Mouse (Mus musculus): ENCODE measurements around the gene Cux1. TPM values are rescaled to one million over a fixed set of nuclear protein-coding genes. Genes with fewer than 3 reads are reported as not detected.
A peak's percentile ranks its signal among the peaks of the same experiment; 100 is the strongest.

The Cux1 gene
- polyA plus RNA-seq, 1 experiment from 2014 or later = 109 TPM

DNA sequence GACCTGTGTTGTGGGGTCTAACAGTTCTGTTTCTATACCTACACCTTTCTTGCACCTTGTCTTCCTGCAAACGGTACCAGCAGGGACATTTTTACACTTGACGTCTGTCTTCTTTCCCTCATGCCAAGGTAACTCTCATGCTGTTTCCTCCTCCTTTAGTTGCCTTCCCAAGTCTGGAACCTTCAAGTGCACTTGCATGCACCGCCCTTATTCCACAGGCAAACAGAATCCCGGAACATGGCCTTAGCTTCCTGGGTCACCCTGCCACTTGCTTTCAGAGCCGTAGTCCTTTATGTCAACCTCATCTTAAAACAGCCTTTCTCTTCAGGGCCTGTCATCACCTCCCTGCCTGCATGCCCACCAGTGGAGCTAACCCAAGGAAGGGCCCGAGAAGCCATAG lies 15.7 kb downstream of the Cux1 start:
- Histone ChIP-seq H3K27ac (ENCODE audit: low read depth, low read length) (no peak overlapping the region), H3K4me2 (ENCODE audit: low read depth) (no peak overlapping the region), H3K9ac (ENCODE audit: low read length) (no peak overlapping the region), H3K4me3 (ENCODE audit: low read depth, low read length) (no peak overlapping the region), H3K9me3 (ENCODE audit: control insufficient read depth, low read length) (no peaks in the 10 kb centered on the region), H3K4me1 (ENCODE audit: control insufficient read depth, insufficient read depth, low read length) (peaks cover 6% of the 10 kb centered on the region; the same call in 1 of the 2 replicates), H3K27me3 (ENCODE audit: control insufficient read depth, insufficient read depth, low read length) (no peaks in the 10 kb centered on the region), H3K36me3 (ENCODE audit: control insufficient read depth, insufficient read depth, low read length) (no peaks in the 10 kb centered on the region)
- 80% methylated on average over 6 of the region's 6 CpGs for WGBS
- ATAC-seq (ENCODE audit: insufficient read depth, low FRiP score, low TSS enrichment) = no peak
- no peak for DNase-seq (ENCODE audit: low spot score)

DNA sequence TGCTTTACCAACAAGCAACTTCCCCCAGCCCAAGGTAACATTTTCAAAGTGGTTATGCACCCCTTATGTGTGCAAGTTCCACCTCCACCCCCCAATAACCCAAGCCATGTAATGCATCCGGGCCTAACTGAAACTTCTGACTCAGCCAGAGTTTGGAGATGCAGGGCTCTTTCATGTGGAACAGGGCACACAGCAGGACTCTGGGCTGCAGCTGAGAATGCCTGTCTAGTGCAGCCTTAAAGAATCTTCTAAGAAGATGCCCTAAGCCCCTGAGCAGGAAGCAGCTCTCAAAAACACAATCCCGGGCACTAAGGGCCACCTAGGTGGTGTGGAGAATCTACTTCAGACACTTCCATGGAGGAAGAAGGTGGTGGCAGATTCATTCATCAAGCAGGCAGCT lies 16.6 kb downstream of the Cux1 start:
- no peak for ATAC-seq (ENCODE audit: insufficient read depth, low FRiP score, low TSS enrichment)

DNA sequence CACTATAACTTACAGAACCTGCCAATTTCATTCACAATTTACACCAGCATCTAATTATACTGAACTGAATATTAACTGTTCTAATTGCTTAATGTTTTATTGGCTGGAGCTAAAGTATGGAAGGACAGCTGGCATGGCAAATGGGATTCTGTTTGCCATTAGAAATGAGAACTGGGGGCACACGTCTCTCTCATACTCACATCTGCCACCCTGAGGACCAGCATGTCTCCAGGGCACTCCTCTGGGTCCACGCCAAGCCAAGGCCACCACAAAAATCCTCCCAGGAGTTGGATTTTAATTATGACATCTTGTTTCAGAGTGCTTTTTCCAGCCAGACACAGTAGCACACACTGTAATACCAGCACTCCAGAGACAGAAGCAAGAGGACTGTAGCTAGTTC lies 18.5 kb downstream of the Cux1 start:
- ATAC-seq (ENCODE audit: insufficient read depth, low FRiP score, low TSS enrichment) = no peak
- Histone ChIP-seq H3K9me3 (ENCODE audit: control insufficient read depth, low read length) (no peaks in the 10 kb centered on the region), H3K27ac (ENCODE audit: low read depth, low read length) (no peak overlapping the region), H3K4me3 (ENCODE audit: low read depth, low read length) (no peak overlapping the region), H3K4me2 (ENCODE audit: low read depth) (no peak overlapping the region), H3K27me3 (ENCODE audit: control insufficient read depth, insufficient read depth, low read length) (no peaks in the 10 kb centered on the region), H3K4me1 (ENCODE audit: control insufficient read depth, insufficient read depth, low read length) (peaks cover 8% of the 10 kb centered on the region; the same call in 1 of the 2 replicates), H3K9ac (ENCODE audit: low read length) (no peak overlapping the region), H3K36me3 (ENCODE audit: control insufficient read depth, insufficient read depth, low read length) (no peaks in the 10 kb centered on the region)
- WGBS = 68% methylated on average over 2 of the region's 2 CpGs
- DNase-seq (ENCODE audit: low spot score) = no peak

More for the DNA sequence above, 16.6 kb downstream of the Cux1 start:
- H3K9me3 ChIP-seq (ENCODE audit: control insufficient read depth, low read length) = no peaks in the 10 kb centered on the region
- H3K27ac ChIP-seq (ENCODE audit: low read depth, low read length) = no peak overlapping the region
- peak; percentile 25 for DNase-seq (ENCODE audit: low spot score)
- H3K36me3 ChIP-seq (ENCODE audit: control insufficient read depth, insufficient read depth, low read length) = no peaks in the 10 kb centered on the region
- 17% methylated on average over 2 of the region's 2 CpGs for WGBS
- no peak overlapping the region for H3K4me3 ChIP-seq (ENCODE audit: low read depth, low read length)
- no peaks in the 10 kb centered on the region for H3K27me3 ChIP-seq (ENCODE audit: control insufficient read depth, insufficient read depth, low read length)
- no peak overlapping the region for H3K9ac ChIP-seq (ENCODE audit: low read length)
- peaks cover 7% of the 10 kb centered on the region; the same call in 1 of the 2 replicates for H3K4me1 ChIP-seq (ENCODE audit: control insufficient read depth, insufficient read depth, low read length)
- no peak overlapping the region for H3K4me2 ChIP-seq (ENCODE audit: low read depth)

DNA sequence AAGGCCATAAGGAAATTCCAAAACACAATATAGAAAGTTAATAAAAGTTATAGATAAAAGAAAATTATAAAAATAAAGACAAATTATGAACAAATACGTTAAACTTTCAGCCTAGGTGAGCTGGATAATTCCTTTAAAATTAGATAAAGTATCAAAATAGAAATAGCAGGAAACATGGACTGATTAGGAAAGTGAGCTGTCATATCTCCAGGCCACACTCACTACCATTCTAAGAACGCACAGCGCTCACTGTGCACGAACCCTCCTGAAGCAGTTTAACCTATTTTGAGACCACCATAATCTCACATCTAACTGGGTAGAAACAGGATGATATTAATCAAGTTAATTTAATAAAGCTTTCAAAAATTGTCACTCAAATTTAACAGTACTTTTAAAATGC lies 22.2 kb downstream of the Cux1 start:
- 97% methylated on average over 4 of the region's 4 CpGs for WGBS
- ATAC-seq (ENCODE audit: insufficient read depth, low FRiP score, low TSS enrichment) (no peak), DNase-seq (ENCODE audit: low spot score) (no peak)
- no peak overlapping the region for H3K9ac ChIP-seq (ENCODE audit: low read length)
- no peak overlapping the region for H3K27ac ChIP-seq (ENCODE audit: low read depth, low read length)
- no peaks in the 10 kb centered on the region for H3K36me3 ChIP-seq (ENCODE audit: control insufficient read depth, insufficient read depth, low read length)
- H3K27me3 ChIP-seq (ENCODE audit: control insufficient read depth, insufficient read depth, low read length) = no peaks in the 10 kb centered on the region
- no peak overlapping the region for H3K4me3 ChIP-seq (ENCODE audit: low read depth, low read length)
- peaks cover 4% of the 10 kb centered on the region; the same call in 1 of the 2 replicates for H3K4me1 ChIP-seq (ENCODE audit: control insufficient read depth, insufficient read depth, low read length)
- H3K9me3 ChIP-seq (ENCODE audit: control insufficient read depth, low read length) = no peaks in the 10 kb centered on the region
- no peak overlapping the region for H3K4me2 ChIP-seq (ENCODE audit: low read depth)

DNA sequence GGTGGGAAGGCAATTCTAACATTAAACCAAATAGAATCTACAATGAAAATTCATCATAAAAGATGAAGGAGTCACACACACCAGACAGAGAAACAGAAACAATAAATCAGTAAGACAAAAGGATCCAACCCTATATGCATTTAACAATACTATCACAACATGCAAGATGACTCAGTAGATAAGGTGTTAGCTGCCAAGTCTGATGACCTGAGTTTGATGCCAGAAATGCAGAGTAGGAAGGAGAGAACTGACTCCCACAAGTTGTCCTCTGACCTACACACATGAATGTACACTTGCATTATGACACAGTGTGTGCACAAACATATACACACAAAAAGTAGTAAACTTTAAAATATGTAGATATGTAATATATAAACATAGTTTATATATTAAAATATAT lies 24.1 kb downstream of the Cux1 start:
- no peak for DNase-seq (ENCODE audit: low spot score)
- H3K9me3 ChIP-seq (ENCODE audit: control insufficient read depth, low read length) = no peaks in the 10 kb centered on the region
- no peaks in the 10 kb centered on the region for H3K27me3 ChIP-seq (ENCODE audit: control insufficient read depth, insufficient read depth, low read length)

DNA sequence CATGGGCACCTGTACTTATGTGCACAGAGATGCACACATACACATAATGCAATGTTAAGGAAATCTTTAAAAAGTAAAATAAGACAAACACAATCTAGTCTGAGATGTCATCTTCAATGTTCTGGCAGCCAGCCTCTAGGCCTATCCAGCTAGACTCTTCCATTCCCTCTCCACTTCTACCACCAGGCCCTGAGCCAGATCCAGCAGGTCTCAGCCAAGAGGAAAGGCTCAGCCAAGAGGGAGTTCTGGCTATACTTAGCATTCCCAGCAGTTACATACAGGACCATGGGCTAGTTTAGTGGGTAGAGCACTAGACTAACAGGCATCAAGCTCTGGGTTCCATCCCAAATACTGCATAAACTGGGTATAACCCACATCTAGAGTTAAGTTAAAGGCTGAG lies 26.3 kb downstream of the Cux1 start:
- H3K27ac ChIP-seq (ENCODE audit: low read depth, low read length) = no peak overlapping the region
- DNase-seq (ENCODE audit: low spot score) (no peak), ATAC-seq (ENCODE audit: insufficient read depth, low FRiP score, low TSS enrichment) (no peak)
- no peak overlapping the region for H3K9ac ChIP-seq (ENCODE audit: low read length)
- no peak overlapping the region for H3K4me3 ChIP-seq (ENCODE audit: low read depth, low read length)
- no peaks in the 10 kb centered on the region for H3K36me3 ChIP-seq (ENCODE audit: control insufficient read depth, insufficient read depth, low read length)
- H3K27me3 ChIP-seq (ENCODE audit: control insufficient read depth, insufficient read depth, low read length) = no peaks in the 10 kb centered on the region
- peaks cover 3% of the 10 kb centered on the region; the same call in 1 of the 2 replicates for H3K4me1 ChIP-seq (ENCODE audit: control insufficient read depth, insufficient read depth, low read length)
- no peak overlapping the region for H3K4me2 ChIP-seq (ENCODE audit: low read depth)
- H3K9me3 ChIP-seq (ENCODE audit: control insufficient read depth, low read length) = no peaks in the 10 kb centered on the region

More for the DNA sequence above, 24.1 kb downstream of the Cux1 start:
- Histone ChIP-seq H3K4me2 (ENCODE audit: low read depth) (no peak overlapping the region), H3K36me3 (ENCODE audit: control insufficient read depth, insufficient read depth, low read length) (no peaks in the 10 kb centered on the region), H3K4me1 (ENCODE audit: control insufficient read depth, insufficient read depth, low read length) (peaks cover 4% of the 10 kb centered on the region; the same call in 1 of the 2 replicates), H3K27ac (ENCODE audit: low read depth, low read length) (no peak overlapping the region), H3K4me3 (ENCODE audit: low read depth, low read length) (no peak overlapping the region), H3K9ac (ENCODE audit: low read length) (no peak overlapping the region)
- ATAC-seq (ENCODE audit: insufficient read depth, low FRiP score, low TSS enrichment) = no peak

DNA sequence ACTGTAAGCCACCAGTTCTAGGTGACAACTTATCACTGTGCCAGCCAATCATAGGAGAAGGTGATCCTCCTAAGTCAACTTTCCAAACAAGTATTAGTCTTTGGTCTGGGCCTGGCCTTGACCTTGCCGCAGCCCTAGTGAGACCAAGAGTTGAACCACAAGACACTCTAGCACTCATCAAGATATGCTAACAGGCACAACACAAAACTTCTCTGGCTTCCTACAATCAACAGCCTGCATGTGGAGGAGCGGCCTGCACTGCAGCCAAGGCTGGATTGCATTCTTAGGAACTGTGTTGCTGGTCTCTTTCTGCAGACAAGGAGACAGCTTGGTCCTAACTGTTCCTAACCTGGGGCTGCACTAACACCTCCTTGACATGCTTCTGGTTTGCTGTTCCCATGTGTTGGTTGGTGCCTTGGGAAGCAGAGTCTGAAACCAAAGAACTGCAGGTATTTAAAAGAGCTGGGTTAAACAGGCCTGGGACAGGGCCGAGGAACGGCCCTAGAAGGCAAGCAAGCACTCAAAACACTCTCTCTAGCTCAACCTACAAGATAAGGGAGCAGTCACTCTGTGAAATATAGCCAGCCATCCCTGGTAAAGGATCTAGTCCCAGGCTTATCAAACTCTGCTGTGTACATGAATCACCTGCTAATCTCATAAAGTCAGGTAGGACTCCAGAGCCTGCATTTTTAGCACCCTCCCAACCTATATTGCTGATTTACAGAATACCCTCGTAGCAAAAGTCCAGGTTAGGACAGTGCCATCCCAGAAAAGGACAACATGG lies 27.0 kb downstream of the Cux1 start:
- Histone ChIP-seq H3K9ac (ENCODE audit: low read length) (no peak overlapping the region), H3K9me3 (ENCODE audit: control insufficient read depth, low read length) (no peaks in the 10 kb centered on the region), H3K4me3 (ENCODE audit: low read depth, low read length) (no peak overlapping the region), H3K36me3 (ENCODE audit: control insufficient read depth, insufficient read depth, low read length) (no peaks in the 10 kb centered on the region), H3K27ac (ENCODE audit: low read depth, low read length) (no peak overlapping the region), H3K27me3 (ENCODE audit: control insufficient read depth, insufficient read depth, low read length) (no peaks in the 10 kb centered on the region), H3K4me2 (ENCODE audit: low read depth) (no peak overlapping the region), H3K4me1 (ENCODE audit: control insufficient read depth, insufficient read depth, low read length) (no peaks in the 10 kb centered on the region)
- DNase-seq (ENCODE audit: low spot score) (no peak), ATAC-seq (ENCODE audit: insufficient read depth, low FRiP score, low TSS enrichment) (no peak)
- 94% methylated on average over 5 of the region's 5 CpGs for WGBS

DNA sequence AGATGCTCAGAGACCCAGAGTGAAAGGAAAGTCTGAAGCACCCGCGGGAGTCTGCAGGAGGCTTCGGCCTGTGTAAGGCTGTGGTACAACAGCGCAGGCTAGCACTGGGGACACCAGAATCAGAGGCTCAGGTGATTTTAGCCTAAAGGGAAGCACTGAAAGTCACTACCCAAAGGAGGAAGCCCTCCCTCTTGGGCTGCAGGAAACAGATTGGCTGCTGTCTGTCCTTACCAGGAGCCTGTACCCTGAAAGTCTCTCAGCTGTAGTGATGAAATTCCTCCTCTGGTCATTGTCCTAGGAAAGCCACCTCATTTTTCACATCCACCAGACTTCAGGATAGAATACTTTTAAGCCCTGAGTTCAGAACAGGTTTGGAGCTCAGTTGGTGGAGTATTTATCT lies 30.5 kb downstream of the Cux1 start:
- Histone ChIP-seq H3K9me3 (ENCODE audit: control insufficient read depth, low read length) (no peaks in the 10 kb centered on the region), H3K4me3 (ENCODE audit: low read depth, low read length) (no peak overlapping the region), H3K27me3 (ENCODE audit: control insufficient read depth, insufficient read depth, low read length) (no peaks in the 10 kb centered on the region), H3K4me1 (ENCODE audit: control insufficient read depth, insufficient read depth, low read length) (no peaks in the 10 kb centered on the region), H3K4me2 (ENCODE audit: low read depth) (no peak overlapping the region), H3K27ac (ENCODE audit: low read depth, low read length) (no peak overlapping the region), H3K9ac (ENCODE audit: low read length) (no peak overlapping the region), H3K36me3 (ENCODE audit: control insufficient read depth, insufficient read depth, low read length) (no peaks in the 10 kb centered on the region)
- 87% methylated on average over 4 of the region's 4 CpGs for WGBS
- no peak for ATAC-seq (ENCODE audit: insufficient read depth, low FRiP score, low TSS enrichment)
- no peak for DNase-seq (ENCODE audit: low spot score)

DNA sequence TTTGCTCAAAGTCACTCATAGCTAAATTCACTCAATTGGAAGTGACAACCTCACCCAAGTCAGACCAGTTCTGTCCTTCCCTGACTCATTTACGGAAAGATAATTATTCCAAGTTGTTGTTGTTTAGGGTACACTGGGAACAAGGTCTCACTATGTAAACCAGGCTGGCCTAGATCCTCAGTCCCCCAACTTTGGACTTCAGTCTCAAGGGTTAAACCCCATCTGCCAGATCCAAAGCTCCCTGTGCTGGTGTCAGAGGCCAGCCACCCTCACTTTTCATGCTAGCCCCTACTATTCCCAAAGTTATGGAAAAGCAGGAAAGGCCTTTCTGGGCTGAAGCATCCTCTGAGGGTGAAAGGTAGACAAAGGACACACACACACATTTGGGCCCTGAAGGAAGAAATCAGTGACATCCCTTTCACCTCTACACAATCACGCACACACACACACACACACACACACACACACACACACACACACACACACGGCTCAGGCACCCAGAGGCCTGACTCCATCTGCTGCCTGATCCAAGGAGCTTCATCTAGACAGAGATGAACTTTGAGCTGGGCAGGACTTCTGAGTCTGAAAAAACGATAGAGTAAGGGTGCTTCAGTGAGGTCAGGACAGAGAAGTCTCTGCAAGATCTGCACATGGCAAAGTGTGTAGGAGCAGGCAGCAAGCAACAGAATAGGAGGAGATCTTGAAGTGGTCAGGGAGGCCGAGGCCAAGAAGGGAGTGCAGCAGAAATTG lies 31.1 kb downstream of the Cux1 start:
- no peak for DNase-seq (ENCODE audit: low spot score)
- 76% methylated on average over 5 of the region's 5 CpGs for WGBS
- Histone ChIP-seq H3K4me2 (ENCODE audit: low read depth) (no peak overlapping the region), H3K4me1 (ENCODE audit: control insufficient read depth, insufficient read depth, low read length) (no peaks in the 10 kb centered on the region), H3K36me3 (ENCODE audit: control insufficient read depth, insufficient read depth, low read length) (no peaks in the 10 kb centered on the region), H3K4me3 (ENCODE audit: low read depth, low read length) (no peak overlapping the region), H3K9ac (ENCODE audit: low read length) (no peak overlapping the region), H3K27me3 (ENCODE audit: control insufficient read depth, insufficient read depth, low read length) (no peaks in the 10 kb centered on the region), H3K9me3 (ENCODE audit: control insufficient read depth, low read length) (no peaks in the 10 kb centered on the region), H3K27ac (ENCODE audit: low read depth, low read length) (no peak overlapping the region)
- ATAC-seq (ENCODE audit: insufficient read depth, low FRiP score, low TSS enrichment) = no peak
